Mouse (Mus musculus): ENCODE results near the gene Lsm14a. TPM values are rescaled to one million over a fixed set of nuclear protein-coding genes. Genes with fewer than 3 reads are reported as not detected.

Gene Lsm14a
- polyA plus RNA-seq (2012; rRNA removed) = 41.5 and 48.1 TPM in 2 replicates

- H3K4me3 ChIP-seq (ENCODE audit: insufficient read depth, low read depth, low read length) = no peak within 1 kb of the TSS
- H3K4me1 ChIP-seq (ENCODE audit: control insufficient read depth, insufficient read depth, low read length) = peaks cover 8% of the 10 kb centered on the region
- H3K27ac ChIP-seq (ENCODE audit: insufficient read depth, low read depth, low read length) = no peak within 1 kb of the TSS
- no peaks in the 10 kb centered on the region for H3K36me3 ChIP-seq (ENCODE audit: control insufficient read depth, insufficient read depth, low read length)
- H3K27me3 ChIP-seq (replicated peaks; ENCODE audit: control insufficient read depth, insufficient read depth, low read length) = no peaks in the 10 kb centered on the region
- DNase-seq = no peak
- TF ChIP-seq POLR2A (IDR thresholded peaks at IDR 0.05; ENCODE audit: low read depth, low read length) (no peak), CTCF (conservative IDR thresholded peaks at IDR 0.05; ENCODE audit: insufficient read depth, insufficient read length, low read depth, low read length) (no peak)
Observed at GRCm38 (mm10) chr7:34393215-34393614, at the start of gene Lsm14a. Gene Lsm14a (minus strand): TSS chr7:34393315.

GRCm38 (mm10) chr7:34438903-34439302 is 45.8 kb upstream of the Lsm14a start:
- Histone ChIP-seq H3K4me3 (ENCODE audit: insufficient read depth, low read depth, low read length) (no peak overlapping the region), H3K27ac (ENCODE audit: insufficient read depth, low read depth, low read length) (no peak overlapping the region), H3K36me3 (ENCODE audit: control insufficient read depth, insufficient read depth, low read length) (no peaks in the 10 kb centered on the region), H3K27me3 (replicated peaks; ENCODE audit: control insufficient read depth, insufficient read depth, low read length) (no peaks in the 10 kb centered on the region), H3K4me1 (ENCODE audit: control insufficient read depth, insufficient read depth, low read length) (no peaks in the 10 kb centered on the region)
- 27% methylated on average over 6 of the region's 6 CpGs for WGBS
- 0 out of 2 replicates have a peak, but pooled peaks have one; percentile 13 for TF ChIP-seq CTCF (conservative IDR thresholded peaks at IDR 0.05; ENCODE audit: insufficient read depth, insufficient read length, low read depth, low read length)
- TF ChIP-seq POLR2A (IDR thresholded peaks at IDR 0.05; ENCODE audit: low read depth, low read length) = no peak
- peak; percentile 43 for DNase-seq

GRCm38 (mm10) chr7:34433597-34433996 is 40.5 kb upstream of the Lsm14a start:
- WGBS = 84% methylated on average over 1 of the region's 1 CpGs
- DNase-seq = no peak
- no peak for TF ChIP-seq POLR2A (IDR thresholded peaks at IDR 0.05; ENCODE audit: low read depth, low read length)
- no peak for TF ChIP-seq CTCF (conservative IDR thresholded peaks at IDR 0.05; ENCODE audit: insufficient read depth, insufficient read length, low read depth, low read length)
- no peaks in the 10 kb centered on the region for H3K4me1 ChIP-seq (ENCODE audit: control insufficient read depth, insufficient read depth, low read length)
- H3K27me3 ChIP-seq (replicated peaks; ENCODE audit: control insufficient read depth, insufficient read depth, low read length) = no peaks in the 10 kb centered on the region
- no peak overlapping the region for H3K27ac ChIP-seq (ENCODE audit: insufficient read depth, low read depth, low read length)
- H3K36me3 ChIP-seq (ENCODE audit: control insufficient read depth, insufficient read depth, low read length) = no peaks in the 10 kb centered on the region
- no peak overlapping the region for H3K4me3 ChIP-seq (ENCODE audit: insufficient read depth, low read depth, low read length)

GRCm38 (mm10) chr7:34421201-34421600 is 28.1 kb upstream of the Lsm14a start:
- no peak overlapping the region for H3K4me3 ChIP-seq (ENCODE audit: insufficient read depth, low read depth, low read length)
- DNase-seq = no peak
- no peaks in the 10 kb centered on the region for H3K4me1 ChIP-seq (ENCODE audit: control insufficient read depth, insufficient read depth, low read length)
- no peaks in the 10 kb centered on the region for H3K36me3 ChIP-seq (ENCODE audit: control insufficient read depth, insufficient read depth, low read length)
- TF ChIP-seq POLR2A (IDR thresholded peaks at IDR 0.05; ENCODE audit: low read depth, low read length) (no peak), CTCF (conservative IDR thresholded peaks at IDR 0.05; ENCODE audit: insufficient read depth, insufficient read length, low read depth, low read length) (no peak)
- H3K27me3 ChIP-seq (replicated peaks; ENCODE audit: control insufficient read depth, insufficient read depth, low read length) = no peaks in the 10 kb centered on the region
- H3K27ac ChIP-seq (ENCODE audit: insufficient read depth, low read depth, low read length) = no peak overlapping the region
- WGBS = 65% methylated on average over 2 of the region's 2 CpGs

GRCm38 (mm10) chr7:34407492-34407891 is 14.4 kb upstream of the Lsm14a start:
- peak; percentile 67 for DNase-seq
- Histone ChIP-seq H3K36me3 (ENCODE audit: control insufficient read depth, insufficient read depth, low read length) (no peaks in the 10 kb centered on the region), H3K4me1 (ENCODE audit: control insufficient read depth, insufficient read depth, low read length) (no peaks in the 10 kb centered on the region; the same call in 1 of the 2 replicates), H3K4me3 (ENCODE audit: insufficient read depth, low read depth, low read length) (no peak overlapping the region), H3K27me3 (replicated peaks; ENCODE audit: control insufficient read depth, insufficient read depth, low read length) (no peaks in the 10 kb centered on the region), H3K27ac (ENCODE audit: insufficient read depth, low read depth, low read length) (no peak overlapping the region)
- TF ChIP-seq POLR2A (IDR thresholded peaks at IDR 0.05; ENCODE audit: low read depth, low read length) = no peak
- TF ChIP-seq CTCF (conservative IDR thresholded peaks at IDR 0.05; ENCODE audit: insufficient read depth, insufficient read length, low read depth, low read length) = peak; percentile 86
- WGBS = 5% methylated on average over 8 of the region's 8 CpGs

GRCm38 (mm10) chr7:34403876-34404275 is 10.8 kb upstream of the Lsm14a start:
- DNase-seq = peak; percentile 38
- Histone ChIP-seq H3K4me1 (ENCODE audit: control insufficient read depth, insufficient read depth, low read length) (no peaks in the 10 kb centered on the region; the same call in 1 of the 2 replicates), H3K4me3 (ENCODE audit: insufficient read depth, low read depth, low read length) (no peak overlapping the region), H3K27me3 (replicated peaks; ENCODE audit: control insufficient read depth, insufficient read depth, low read length) (no peaks in the 10 kb centered on the region), H3K27ac (ENCODE audit: insufficient read depth, low read depth, low read length) (peak overlapping the region; percentile 12; the same call in 1 of the 2 replicates), H3K36me3 (ENCODE audit: control insufficient read depth, insufficient read depth, low read length) (no peaks in the 10 kb centered on the region)
- 41% methylated on average over 11 of the region's 11 CpGs for WGBS
- no peak for TF ChIP-seq CTCF (conservative IDR thresholded peaks at IDR 0.05; ENCODE audit: insufficient read depth, insufficient read length, low read depth, low read length)
- TF ChIP-seq POLR2A (IDR thresholded peaks at IDR 0.05; ENCODE audit: low read depth, low read length) = no peak

- WGBS = 59% methylated on average over 4 of the region's 4 CpGs
- TF ChIP-seq CTCF (conservative IDR thresholded peaks at IDR 0.05; ENCODE audit: insufficient read depth, insufficient read length, low read depth, low read length) = 0 out of 2 replicates have a peak, but pooled peaks have one; percentile 19
- TF ChIP-seq POLR2A (IDR thresholded peaks at IDR 0.05; ENCODE audit: low read depth, low read length) = no peak
Observed at GRCm38 (mm10) chr7:34400070-34400469, 7.0 kb upstream of the Lsm14a start.

More at GRCm38 (mm10) chr7:34400070-34400469, 7.0 kb upstream of the Lsm14a start:
- no peak for DNase-seq
- Histone ChIP-seq H3K4me1 (ENCODE audit: control insufficient read depth, insufficient read depth, low read length) (no peaks in the 10 kb centered on the region; the same call in 1 of the 2 replicates), H3K27ac (ENCODE audit: insufficient read depth, low read depth, low read length) (no peak overlapping the region), H3K27me3 (replicated peaks; ENCODE audit: control insufficient read depth, insufficient read depth, low read length) (no peaks in the 10 kb centered on the region), H3K36me3 (ENCODE audit: control insufficient read depth, insufficient read depth, low read length) (no peaks in the 10 kb centered on the region), H3K4me3 (ENCODE audit: insufficient read depth, low read depth, low read length) (no peak overlapping the region)
